Mouse (Mus musculus) heart, embryonic 15.5 days (tissue): ENCODE measurements at regions not wholly inside any gene's neighbourhood (a gene's known extent, or its start where the extent isn't known, plus 50 kb on each side); places are given as distances from the start of the nearest gene placed in this dataset.

Experiments used
- ATAC-seq: fragments of 200-750 bp; cut with Nextera tagmentation; replicated peaks from 2 replicates; pipeline ENCODE4 v1.8.0; 2017; ENCODE audit warnings: low read depth, moderate TSS enrichment; ENCODE audit not compliant: insufficient number of reproducible peaks, insufficient read depth, low FRiP score
- H3K27ac ChIP-seq: fragments of 300-500 bp; sonication (generic); 2 replicates; pipeline ENCODE4 v1.5.1; 2015; ENCODE audit warnings: mild to moderate bottlenecking, inconsistent platforms
- H3K27me3 ChIP-seq: fragments of 300-500 bp; sonication (generic); 2 replicates; pipeline ENCODE4 v1.6.1; 2015; ENCODE audit warnings: inconsistent platforms
- H3K36me3 ChIP-seq: fragments of 300-500 bp; sonication (generic); 2 replicates; pipeline ENCODE4 v1.6.1; 2015; ENCODE audit warnings: mild to moderate bottlenecking, inconsistent platforms
- H3K4me1 ChIP-seq: fragments of 300-500 bp; sonication (generic); replicated peaks from 2 replicates; pipeline ENCODE4 v1.6.1; 2015; ENCODE audit warnings: inconsistent platforms
- H3K4me2 ChIP-seq: fragments of 300-500 bp; sonication (generic); 2 replicates; pipeline ENCODE4 v1.6.1; 2015; ENCODE audit warnings: inconsistent platforms, mild to moderate bottlenecking, moderate library complexity
- H3K4me3 ChIP-seq: fragments of 300-500 bp; sonication (generic); 2 replicates; pipeline ENCODE4 v1.5.1; 2015; ENCODE audit warnings: mild to moderate bottlenecking, inconsistent platforms
- H3K9ac ChIP-seq: fragments of 300-500 bp; sonication (generic); 2 replicates; pipeline ENCODE4 v1.6.1; 2015; ENCODE audit warnings: mild to moderate bottlenecking, inconsistent platforms
- H3K9me3 ChIP-seq: fragments of 300-500 bp; sonication (generic); replicated peaks from 2 replicates; pipeline ENCODE4 v1.6.1; 2016; ENCODE audit warnings: inconsistent platforms
- WGBS: fragments of 180-500 bp; shearing (Covaris S2); methylation state at CpG from one replicate; pipeline ENCODE4 v1.1.7; 2015; ENCODE audit warnings: mixed read lengths; 5-methylcytosine and 5-hydroxymethylcytosine counted together

GRCm38 (mm10) chr2:137635019-137635621 lies 518.7 kb upstream of the Jag1 start:
- Histone ChIP-seq H3K4me3 (no peak overlapping the region), H3K9ac (no peak overlapping the region), H3K36me3 (no peaks in the 10 kb centered on the region), H3K4me2 (no peak overlapping the region), H3K27me3 (no peaks in the 10 kb centered on the region), H3K4me1 (no peaks in the 10 kb centered on the region), H3K9me3 (no peaks in the 10 kb centered on the region), H3K27ac (peak overlapping the region; percentile 18; the same call in 1 of the 2 replicates)
- 43% methylated on average over 4 of the region's 4 CpGs for WGBS
- ATAC-seq = no peak

- Histone ChIP-seq H3K27me3 (no peaks in the 10 kb centered on the region), H3K9me3 (no peaks in the 10 kb centered on the region), H3K36me3 (no peaks in the 10 kb centered on the region), H3K4me2 (no peak overlapping the region), H3K27ac (no peak overlapping the region), H3K4me3 (no peak overlapping the region), H3K9ac (no peak overlapping the region), H3K4me1 (no peaks in the 10 kb centered on the region)
- ATAC-seq = no peak
- 69% methylated on average over 3 of the region's 3 CpGs for WGBS
Observed at GRCm38 (mm10) chr2:137616637-137617036, 500.2 kb upstream of the Jag1 start.

GRCm38 (mm10) chr2:137613791-137614190 lies 497.3 kb upstream of the Jag1 start:
- no peak for ATAC-seq
- H3K36me3 ChIP-seq = no peaks in the 10 kb centered on the region
- H3K27ac ChIP-seq = no peak overlapping the region
- 73% methylated on average over 2 of the region's 2 CpGs for WGBS
- H3K9ac ChIP-seq = no peak overlapping the region
- no peak overlapping the region for H3K4me3 ChIP-seq
- H3K4me2 ChIP-seq = no peak overlapping the region
- no peaks in the 10 kb centered on the region for H3K4me1 ChIP-seq
- H3K9me3 ChIP-seq = no peaks in the 10 kb centered on the region
- no peaks in the 10 kb centered on the region for H3K27me3 ChIP-seq

DNA sequence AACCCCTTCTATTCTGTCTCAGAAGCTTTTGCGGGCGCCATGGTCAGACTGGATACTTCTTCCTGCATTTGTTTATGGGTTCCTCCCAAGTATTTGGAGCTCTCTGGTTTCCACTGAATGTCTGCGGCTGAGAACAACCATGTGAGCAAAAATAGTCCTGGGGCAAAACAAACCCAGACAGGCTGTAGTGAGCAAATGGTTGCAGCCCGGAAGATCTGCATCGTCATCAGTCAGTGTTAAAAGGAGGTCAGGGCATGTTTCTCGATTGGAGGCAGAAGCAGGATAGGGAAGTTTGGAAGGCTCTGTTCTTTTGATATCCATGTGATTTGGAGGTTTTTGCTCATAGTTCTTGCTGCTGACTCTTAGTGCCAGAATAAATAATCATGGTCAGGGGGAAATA lies 492.1 kb upstream of the Jag1 start:
- no peak overlapping the region for H3K4me2 ChIP-seq
- no peak for ATAC-seq
- H3K4me3 ChIP-seq = no peak overlapping the region
- no peak overlapping the region for H3K27ac ChIP-seq
- H3K9ac ChIP-seq = no peak overlapping the region
- H3K9me3 ChIP-seq = no peaks in the 10 kb centered on the region
- H3K27me3 ChIP-seq = no peaks in the 10 kb centered on the region
- H3K36me3 ChIP-seq = no peaks in the 10 kb centered on the region
- no peaks in the 10 kb centered on the region for H3K4me1 ChIP-seq
- 36% methylated on average over 6 of the region's 6 CpGs for WGBS

- Histone ChIP-seq H3K9me3 (no peaks in the 10 kb centered on the region), H3K9ac (no peak overlapping the region), H3K27ac (no peak overlapping the region), H3K4me3 (no peak overlapping the region), H3K4me1 (no peaks in the 10 kb centered on the region), H3K4me2 (no peak overlapping the region), H3K36me3 (no peaks in the 10 kb centered on the region), H3K27me3 (no peaks in the 10 kb centered on the region)
- 75% methylated on average over 7 of the region's 7 CpGs for WGBS
- ATAC-seq = no peak
Observed at GRCm38 (mm10) chr2:137598136-137598535, 481.7 kb upstream of the Jag1 start.

DNA sequence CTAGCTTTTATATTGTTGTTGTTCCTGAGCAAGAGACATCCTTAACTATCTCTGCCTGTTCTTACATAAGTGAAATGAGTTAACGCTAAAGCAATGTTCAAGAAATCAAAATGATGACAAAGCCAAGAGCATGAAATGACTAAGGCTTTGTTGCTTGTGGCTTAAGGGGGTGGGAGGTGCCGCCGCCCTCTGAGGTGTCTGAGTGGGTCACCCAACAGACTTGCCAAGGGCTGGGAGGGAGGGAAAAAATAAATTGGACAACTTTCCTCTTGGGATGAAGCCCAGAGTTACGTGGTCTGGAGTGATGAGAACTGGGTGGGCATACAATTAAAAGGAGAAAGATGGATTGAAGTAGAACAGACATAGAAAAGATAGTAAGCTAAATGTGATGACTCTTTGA lies 478.1 kb upstream of the Jag1 start:
- Histone ChIP-seq H3K27ac (no peak overlapping the region), H3K4me2 (no peak overlapping the region), H3K4me1 (no peaks in the 10 kb centered on the region), H3K36me3 (no peaks in the 10 kb centered on the region), H3K9ac (no peak overlapping the region), H3K27me3 (no peaks in the 10 kb centered on the region), H3K4me3 (no peak overlapping the region), H3K9me3 (no peaks in the 10 kb centered on the region)
- ATAC-seq = no peak
- WGBS = 77% methylated on average over 4 of the region's 4 CpGs

DNA sequence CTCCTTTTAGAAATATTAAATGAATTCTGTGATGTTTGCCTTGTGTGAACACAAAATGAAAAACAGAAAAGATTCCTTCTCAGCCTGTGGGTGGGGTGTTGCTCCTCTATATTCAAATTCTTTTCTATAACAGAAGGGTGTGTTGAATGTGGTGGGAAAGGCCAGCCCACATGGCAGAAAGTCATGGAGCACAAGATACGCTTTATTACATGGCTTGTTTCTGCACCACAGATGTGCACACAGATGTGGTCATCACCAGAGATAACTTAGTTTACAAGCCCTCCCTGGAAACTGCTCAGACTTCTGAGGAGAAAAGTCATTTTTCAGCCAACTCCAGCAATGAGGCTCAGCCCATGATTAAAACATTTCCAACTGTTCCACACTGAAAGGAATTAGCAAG lies 475.1 kb upstream of the Jag1 start:
- Histone ChIP-seq H3K9me3 (no peaks in the 10 kb centered on the region), H3K9ac (no peak overlapping the region), H3K4me3 (no peak overlapping the region), H3K4me2 (no peak overlapping the region), H3K4me1 (no peaks in the 10 kb centered on the region), H3K27me3 (no peaks in the 10 kb centered on the region), H3K36me3 (no peaks in the 10 kb centered on the region), H3K27ac (no peak overlapping the region)
- 70% methylated on average over 1 of the region's 1 CpGs for WGBS
- ATAC-seq = no peak

DNA sequence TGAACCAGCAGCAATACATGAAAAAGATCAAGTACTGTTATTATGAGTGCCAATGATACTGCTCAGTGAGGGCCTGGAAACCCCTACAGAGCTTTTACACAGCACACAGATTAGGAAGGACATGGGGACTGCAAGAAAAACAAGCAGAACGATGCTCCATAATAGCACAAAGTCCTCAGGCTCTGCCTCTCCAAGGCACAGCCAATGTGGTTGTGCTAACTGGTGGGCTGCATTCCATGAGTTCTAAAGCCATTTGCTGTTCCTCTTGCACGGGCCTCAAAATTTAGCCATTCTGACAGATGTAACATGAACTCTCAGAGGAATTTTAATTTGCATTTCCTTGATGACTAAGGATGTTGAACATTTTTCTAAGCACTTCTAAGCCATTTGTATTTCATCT lies 465.0 kb upstream of the Jag1 start:
- no peak for ATAC-seq
- Histone ChIP-seq H3K4me1 (no peaks in the 10 kb centered on the region), H3K27ac (no peak overlapping the region), H3K27me3 (no peaks in the 10 kb centered on the region), H3K36me3 (no peaks in the 10 kb centered on the region), H3K4me2 (no peak overlapping the region), H3K9ac (no peak overlapping the region), H3K9me3 (no peaks in the 10 kb centered on the region), H3K4me3 (no peak overlapping the region)
- 24% methylated on average over 2 of the region's 2 CpGs for WGBS

DNA sequence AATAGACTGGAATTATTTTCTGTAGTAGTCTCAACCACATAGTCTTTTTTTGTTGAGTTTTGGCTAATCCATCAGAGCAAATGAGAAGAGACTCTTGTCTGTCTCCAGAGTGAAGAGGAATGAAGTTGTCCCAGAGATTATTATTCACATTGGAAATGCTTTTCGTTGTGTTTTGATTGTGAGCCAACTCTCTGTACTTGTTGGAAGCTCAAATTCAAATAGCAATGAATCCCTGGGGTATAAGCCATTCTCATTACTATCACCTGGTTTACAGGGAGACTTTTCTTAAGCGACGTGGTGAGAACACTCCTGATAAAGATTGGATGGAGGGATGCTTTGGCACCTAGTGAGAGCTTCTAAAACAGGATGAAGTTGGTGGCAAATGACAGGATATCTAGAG lies 459.3 kb upstream of the Jag1 start:
- Histone ChIP-seq H3K9ac (no peak overlapping the region), H3K9me3 (no peaks in the 10 kb centered on the region), H3K36me3 (no peaks in the 10 kb centered on the region), H3K27me3 (no peaks in the 10 kb centered on the region), H3K4me3 (no peak overlapping the region), H3K27ac (no peak overlapping the region), H3K4me1 (no peaks in the 10 kb centered on the region), H3K4me2 (no peak overlapping the region)
- no peak for ATAC-seq
- 50% methylated on average over 3 of the region's 3 CpGs for WGBS

DNA sequence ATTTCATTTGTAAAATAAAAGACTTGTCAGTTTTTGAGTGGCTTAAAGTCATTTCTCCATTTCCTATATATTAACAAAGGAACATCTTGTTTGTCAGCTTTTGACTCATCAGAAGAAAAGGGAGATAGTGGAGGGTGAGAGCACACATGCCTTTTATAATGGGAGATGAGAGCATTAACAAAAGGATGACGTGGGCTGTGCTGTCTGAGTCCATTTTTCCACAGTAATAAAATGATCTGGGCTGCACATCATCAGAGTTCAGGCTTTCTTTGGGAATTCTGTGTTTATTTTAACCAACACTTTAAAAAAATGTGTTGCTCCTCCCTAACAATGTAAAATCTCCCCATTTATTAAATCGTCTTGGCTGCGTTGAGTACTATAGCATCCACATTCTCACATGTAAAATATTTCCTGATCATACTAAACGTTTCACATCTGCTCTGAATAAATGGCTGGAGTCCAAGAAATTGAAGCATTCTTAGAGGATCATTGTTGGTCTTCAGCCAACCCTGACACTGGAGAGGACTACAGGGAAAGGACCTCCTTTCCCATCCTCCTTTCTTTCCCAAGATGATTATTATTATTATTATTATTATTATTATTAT lies 458.5 kb upstream of the Jag1 start:
- H3K9me3 ChIP-seq = no peaks in the 10 kb centered on the region
- ATAC-seq = no peak
- H3K4me1 ChIP-seq = no peaks in the 10 kb centered on the region
- H3K4me2 ChIP-seq = no peak overlapping the region
- H3K27ac ChIP-seq = no peak overlapping the region
- H3K4me3 ChIP-seq = no peak overlapping the region
- H3K27me3 ChIP-seq = no peaks in the 10 kb centered on the region
- no peaks in the 10 kb centered on the region for H3K36me3 ChIP-seq
- 46% methylated on average over 4 of the region's 4 CpGs for WGBS
- H3K9ac ChIP-seq = no peak overlapping the region

- 89% methylated on average over 1 of the region's 1 CpGs for WGBS
- H3K27ac ChIP-seq = no peak overlapping the region
- no peak overlapping the region for H3K4me2 ChIP-seq
- H3K36me3 ChIP-seq = no peaks in the 10 kb centered on the region
- H3K4me3 ChIP-seq = no peak overlapping the region
- no peaks in the 10 kb centered on the region for H3K27me3 ChIP-seq
- H3K9me3 ChIP-seq = no peaks in the 10 kb centered on the region
- H3K4me1 ChIP-seq = no peaks in the 10 kb centered on the region
- no peak overlapping the region for H3K9ac ChIP-seq
- ATAC-seq = no peak
Observed at GRCm38 (mm10) chr2:137571146-137571545, 454.7 kb upstream of the Jag1 start.

- H3K9ac ChIP-seq = no peak overlapping the region
- no peak overlapping the region for H3K4me3 ChIP-seq
- 86% methylated on average over 3 of the region's 3 CpGs for WGBS
- H3K27ac ChIP-seq = no peak overlapping the region
- H3K36me3 ChIP-seq = no peaks in the 10 kb centered on the region
- H3K4me1 ChIP-seq = no peaks in the 10 kb centered on the region
- no peak overlapping the region for H3K4me2 ChIP-seq
- ATAC-seq = no peak
- no peaks in the 10 kb centered on the region for H3K27me3 ChIP-seq
- no peaks in the 10 kb centered on the region for H3K9me3 ChIP-seq
Observed at GRCm38 (mm10) chr2:137566619-137567018, 450.2 kb upstream of the Jag1 start.
